Mouse (Mus musculus) ES-Bruce4 (cell line): ENCODE measurements around the gene Armcx4.

Experiments
- CTCF ChIP-seq: IDR thresholded peaks from one replicate; pipeline ENCODE4 v1.8.1; 2011; ENCODE audit warnings: low read depth, low read length
- EP300 ChIP-seq: IDR thresholded peaks from 2 replicates; pipeline ENCODE4 v1.6.1; 2011; ENCODE audit warnings: low read depth, low read length; ENCODE audit not compliant: insufficient read depth
- POLR2A ChIP-seq: IDR thresholded peaks from one replicate; pipeline ENCODE4 v1.8.1; 2011; ENCODE audit warnings: low read length; ENCODE audit not compliant: insufficient read depth

DNA sequence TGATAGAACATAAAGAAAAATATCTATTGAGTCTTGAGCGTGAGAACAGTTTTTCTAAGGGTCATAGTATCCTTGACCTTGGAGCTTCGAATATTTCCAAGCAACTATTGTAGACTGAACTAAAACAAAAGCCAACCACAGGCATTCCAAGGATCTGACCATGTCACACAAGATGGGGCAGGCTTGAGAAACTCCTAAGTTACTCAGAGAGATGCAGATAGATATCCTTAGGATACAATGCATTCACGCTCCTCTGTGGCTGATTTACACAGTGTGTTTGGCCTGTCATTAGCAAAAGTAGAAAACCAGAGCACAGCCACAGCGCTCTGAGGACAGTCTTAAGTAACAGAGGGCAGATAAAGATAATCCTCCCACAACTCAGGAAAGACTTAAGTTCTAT lies 52.8 kb downstream of the Armcx4 start:
- TF ChIP-seq CTCF (no peak), POLR2A (no peak), EP300 (no peak)
